Mouse (Mus musculus) layer of hippocampus, postnatal 25 days (tissue): Measurements from ENCODE around the gene Ect2l. TPM values are rescaled to one million over a fixed set of nuclear protein-coding genes. Genes with fewer than 3 reads are reported as not detected.
"Not testable (repeated sequence)": the region's sequence is repeated elsewhere in the genome, so short reads cannot be mapped to it uniquely, and the experiment has no call there.

Experiments
- DNase-seq, 2 experiments: peaks; one replicate each; pipeline ENCODE4 v3.0.0; 2022; ENCODE audit warnings: mixed read lengths in 2 of 2, low spot score in 1 of 2; ENCODE audit errors: extremely low spot score in 1 of 2
- total RNA-seq, 2 experiments: library from RNA; stranded (reverse); gene quantifications; 2 replicates each; pipeline ENCODE4 v1.2.3; 2021

Gene Ect2l
- total RNA-seq, 2 experiments from 2014 or later, result 0.25 to 0.28 TPM

DNA sequence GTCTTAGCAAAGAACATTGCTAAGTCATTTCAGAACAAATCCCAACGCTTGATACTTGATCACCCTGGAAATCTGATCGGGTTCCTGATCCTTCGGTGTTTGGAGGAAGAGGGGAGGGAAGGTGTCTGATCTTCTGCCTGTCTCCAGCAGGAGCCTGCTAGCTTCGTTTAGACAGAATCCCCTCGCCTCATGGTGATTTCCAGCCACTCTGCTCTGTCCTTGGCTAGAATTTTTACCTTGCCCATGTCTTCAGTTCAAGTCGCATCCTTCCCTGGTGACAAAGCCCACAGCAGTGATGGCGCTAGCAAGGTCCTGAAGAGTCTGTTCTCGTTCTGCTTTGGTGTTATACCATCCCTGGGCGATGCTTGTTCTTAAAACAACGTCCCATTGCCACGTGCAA is 16.5 kb downstream of the Ect2l start:
- no peak for DNase-seq

DNA sequence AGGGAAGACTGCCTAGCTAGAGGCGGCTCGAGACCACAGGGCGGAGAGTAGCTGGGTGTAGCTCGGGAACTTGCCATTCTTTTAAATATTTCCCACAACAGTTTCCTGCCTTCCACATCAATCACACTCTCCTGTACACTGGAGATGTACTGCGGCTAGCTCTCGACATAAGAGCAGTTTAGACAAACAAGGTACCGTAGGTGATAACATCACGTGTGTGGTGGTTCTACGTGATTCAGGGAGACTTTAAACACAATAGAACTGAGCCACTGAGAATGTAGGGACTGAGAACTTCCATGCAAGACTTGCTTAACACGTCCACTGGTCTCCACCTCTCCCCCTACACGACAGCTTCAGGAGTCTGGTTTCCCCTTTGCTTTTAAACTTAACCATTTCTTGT is 17.5 kb downstream of the Ect2l start:
- DNase-seq, result no peak

DNA sequence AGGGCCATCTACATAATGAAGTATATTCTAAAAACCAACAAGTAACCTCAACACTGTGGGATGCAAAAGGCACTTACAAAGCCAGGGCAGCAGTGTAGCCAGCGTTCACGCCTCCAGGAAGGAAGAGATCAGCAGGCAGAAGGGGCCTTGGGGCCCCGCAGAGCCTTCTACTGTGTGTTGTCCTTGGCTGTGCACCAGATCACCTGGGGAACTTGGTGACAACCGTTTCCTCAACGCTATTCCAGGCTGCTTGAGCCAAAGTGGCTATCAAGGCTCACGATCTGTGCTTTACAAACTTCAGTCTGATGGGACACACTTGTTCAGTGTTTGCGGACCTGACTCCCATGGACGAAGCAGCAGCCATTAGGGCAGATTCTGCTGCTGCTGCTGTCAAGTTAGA is 19.0 kb downstream of the Ect2l start:
- DNase-seq, result no peak

DNA sequence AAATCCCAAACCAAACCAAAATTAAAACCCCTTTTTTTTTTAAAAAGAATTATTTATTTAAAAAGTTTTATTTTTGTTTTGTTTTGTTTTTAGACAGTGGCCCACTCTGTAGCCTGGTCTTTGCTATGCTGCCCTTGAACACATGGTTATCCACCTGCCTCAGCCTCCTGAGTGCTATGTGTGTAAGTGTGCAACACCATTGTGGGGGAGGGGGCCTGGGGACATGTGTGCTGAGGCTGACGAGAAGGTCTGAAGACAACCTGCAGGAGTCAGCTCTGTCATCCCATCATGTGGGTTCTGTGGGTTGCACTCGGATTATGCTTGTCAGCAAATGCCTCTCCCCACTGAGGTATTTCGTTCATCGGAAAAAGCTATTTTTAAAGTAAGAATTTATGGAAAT is 21.2 kb downstream of the Ect2l start:
- DNase-seq, result no peak

DNA sequence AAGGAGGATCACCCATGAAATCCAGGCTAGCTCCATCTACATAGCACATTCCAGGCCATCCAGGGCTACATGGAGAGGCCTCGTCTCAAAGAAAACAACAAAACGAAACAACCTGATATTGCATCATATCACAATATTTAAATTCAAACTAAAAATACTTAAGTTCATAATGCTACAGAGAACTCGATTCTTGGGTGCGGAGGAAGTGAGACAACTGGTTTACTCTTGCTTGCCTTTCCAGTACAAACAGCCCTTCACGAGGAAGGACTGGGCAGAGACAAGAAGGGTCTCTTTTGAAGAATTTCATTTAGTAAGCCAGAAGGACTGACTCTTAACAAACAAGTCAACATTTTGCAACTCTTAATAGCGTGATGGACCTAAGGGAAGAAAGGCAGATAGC is 22.1 kb downstream of the Ect2l start:
- DNase-seq, result no peak

DNA sequence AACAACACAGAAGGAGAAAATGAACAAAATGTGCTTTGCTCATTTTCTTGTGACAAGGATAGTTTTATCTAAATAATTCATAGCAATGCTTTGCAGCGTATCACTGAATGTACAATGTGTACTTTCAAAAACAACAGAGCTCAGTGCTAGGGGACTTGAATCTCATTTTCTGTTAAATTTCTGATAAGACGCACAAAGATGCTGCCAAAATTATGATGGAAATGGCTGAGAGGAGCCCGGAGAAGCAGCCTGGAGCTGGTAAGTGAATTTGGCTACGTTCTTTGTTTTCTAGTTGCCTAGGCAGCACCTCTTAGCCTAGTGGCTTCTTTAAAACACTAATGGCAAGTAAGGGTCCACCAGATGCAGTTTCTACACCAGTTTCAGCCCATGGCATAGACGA is 28.4 kb downstream of the Ect2l start:
- DNase-seq, result no peak

DNA sequence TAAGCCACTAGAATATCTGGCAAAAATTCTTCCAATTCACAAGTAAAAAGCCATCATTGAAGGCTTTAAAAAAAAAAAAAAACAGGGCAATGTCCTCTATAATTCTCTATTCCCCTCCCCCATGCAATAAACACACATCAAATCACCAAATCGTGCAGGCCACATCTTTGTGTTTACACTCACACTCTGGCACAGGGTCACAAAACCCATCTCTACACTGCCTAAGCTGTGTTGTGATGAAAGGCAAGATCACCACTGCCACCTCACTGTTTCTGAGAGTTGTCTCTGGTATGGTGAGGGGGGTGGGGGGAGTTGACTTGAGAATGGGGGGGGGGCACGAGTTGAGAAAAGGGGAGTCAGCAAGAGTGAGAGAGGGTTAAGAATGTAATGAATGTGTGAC is 33.4 kb downstream of the Ect2l start:
- no peak for DNase-seq

DNA sequence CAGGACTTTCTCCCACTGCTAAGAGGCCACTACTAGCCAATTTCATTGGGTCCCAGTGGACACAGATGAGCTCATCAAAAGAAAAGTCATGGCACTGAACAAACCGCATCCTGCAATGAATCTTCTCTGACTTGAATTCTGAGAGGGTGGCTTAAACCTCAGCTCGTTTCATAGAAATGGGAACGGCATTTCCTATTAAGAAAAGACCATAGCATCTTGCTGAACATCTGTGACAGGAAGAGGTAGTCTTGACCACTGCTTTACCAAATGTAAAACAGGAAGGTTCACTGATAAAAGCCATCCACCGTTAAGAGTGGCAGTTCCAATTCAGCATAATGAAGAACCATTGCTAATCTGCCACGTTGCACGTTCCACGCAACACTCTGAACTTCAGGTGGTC is 34.0 kb downstream of the Ect2l start:
- no peak for DNase-seq

DNA sequence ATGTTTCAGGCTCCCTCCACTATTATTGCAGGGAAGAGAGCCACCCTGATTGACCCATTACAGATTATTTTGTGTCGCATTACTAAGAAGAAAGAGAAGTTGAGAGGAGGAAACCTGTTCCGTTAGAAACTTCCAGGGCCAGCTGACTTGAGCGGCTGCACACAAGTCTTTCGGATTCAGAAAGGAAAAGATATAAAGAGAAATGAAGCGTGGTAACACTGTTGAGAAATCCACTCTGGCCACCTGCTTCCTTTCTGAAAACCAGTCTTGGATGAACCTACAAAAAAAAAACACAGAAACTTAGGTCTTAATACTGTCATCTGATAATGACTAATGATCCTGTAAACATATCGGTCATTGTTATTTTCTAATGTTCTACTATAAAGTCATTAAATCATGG is 35.6 kb downstream of the Ect2l start:
- DNase-seq, result no peak

DNA sequence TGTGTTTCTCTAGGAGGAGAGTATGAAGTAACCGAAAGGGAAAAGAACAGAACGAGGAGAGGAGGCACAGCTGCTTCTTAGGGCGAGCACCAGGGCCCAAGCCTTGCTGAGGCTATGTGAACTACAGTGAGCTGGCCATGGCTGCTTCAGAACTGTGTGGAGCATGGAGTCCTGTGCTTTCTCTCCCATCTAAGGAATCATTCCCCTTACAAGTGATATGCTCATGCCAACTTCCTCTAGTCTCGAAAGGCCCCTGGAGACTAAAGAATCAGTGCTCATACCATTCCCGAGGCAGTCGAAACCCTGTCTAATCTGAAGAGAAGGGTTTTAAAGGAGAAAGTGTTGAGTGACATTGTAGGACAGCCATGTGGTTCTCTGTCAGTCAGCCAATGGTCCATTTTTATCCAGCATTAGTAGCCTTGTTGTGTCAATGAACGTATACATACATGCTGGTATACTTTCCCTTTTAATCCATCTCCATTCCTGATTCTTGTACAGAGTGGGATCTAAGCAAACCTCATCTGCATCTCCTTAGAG is 48.2 kb downstream of the Ect2l start:
- no peak for DNase-seq

DNA sequence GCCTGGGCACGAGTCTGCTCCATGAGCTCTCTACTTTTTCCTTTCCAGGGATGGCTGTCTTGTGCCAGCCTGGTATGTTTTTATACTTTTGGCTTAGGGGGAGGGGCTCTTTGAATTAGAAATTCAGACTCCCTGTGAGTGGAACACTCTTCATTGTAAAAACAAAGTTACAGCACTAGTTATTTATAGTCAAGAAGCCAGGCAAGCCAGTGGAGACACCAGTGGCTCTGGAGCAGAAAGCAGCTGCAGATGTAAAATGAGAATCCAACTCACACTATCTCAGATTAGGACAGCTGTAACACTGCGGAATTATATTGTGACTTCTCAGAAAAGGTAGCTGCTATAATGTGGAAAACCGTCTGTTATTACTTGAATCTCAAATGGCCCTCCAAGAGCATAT is 63.5 kb downstream of the Ect2l start:
- DNase-seq, result no peak

DNA sequence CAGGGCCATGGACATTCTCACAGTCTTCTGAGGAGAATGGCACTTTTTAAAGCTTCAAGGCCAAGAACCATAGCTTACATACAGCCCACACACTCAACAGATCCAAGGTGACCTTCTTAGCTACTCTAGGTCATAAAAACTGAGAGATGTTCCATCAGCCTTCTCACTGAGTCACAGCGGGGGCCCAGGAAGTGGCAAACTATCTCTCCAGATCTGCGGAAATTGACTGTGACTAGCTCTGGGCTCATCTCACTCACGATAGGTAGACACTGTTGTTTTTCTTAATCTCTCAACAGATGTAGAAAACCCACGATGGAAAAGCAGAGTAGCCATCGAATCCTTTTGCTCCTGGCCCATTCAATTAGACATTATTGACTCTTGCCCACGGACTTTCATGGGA is 68.5 kb downstream of the Ect2l start:
- no peak for DNase-seq

DNA sequence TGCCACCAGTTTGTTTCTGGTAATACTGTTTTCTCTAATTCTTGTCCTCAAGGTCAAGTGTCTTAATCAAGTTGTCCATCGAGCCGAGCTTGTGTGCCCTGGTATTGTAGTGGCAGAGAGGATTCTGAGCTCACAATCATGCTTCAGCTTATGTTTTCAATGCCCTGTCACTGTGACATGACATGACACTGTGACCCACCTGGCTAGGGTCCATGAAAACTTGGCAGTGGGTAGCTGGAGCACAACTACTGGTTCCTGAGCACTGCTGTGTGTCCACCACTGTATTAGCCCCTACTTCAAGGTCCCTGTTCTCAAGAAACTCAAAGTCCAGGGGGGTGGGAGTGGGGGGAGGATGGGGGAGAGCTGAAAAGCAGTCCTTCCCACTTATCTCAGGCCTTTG is 69.3 kb downstream of the Ect2l start:
- no peak for DNase-seq

DNA sequence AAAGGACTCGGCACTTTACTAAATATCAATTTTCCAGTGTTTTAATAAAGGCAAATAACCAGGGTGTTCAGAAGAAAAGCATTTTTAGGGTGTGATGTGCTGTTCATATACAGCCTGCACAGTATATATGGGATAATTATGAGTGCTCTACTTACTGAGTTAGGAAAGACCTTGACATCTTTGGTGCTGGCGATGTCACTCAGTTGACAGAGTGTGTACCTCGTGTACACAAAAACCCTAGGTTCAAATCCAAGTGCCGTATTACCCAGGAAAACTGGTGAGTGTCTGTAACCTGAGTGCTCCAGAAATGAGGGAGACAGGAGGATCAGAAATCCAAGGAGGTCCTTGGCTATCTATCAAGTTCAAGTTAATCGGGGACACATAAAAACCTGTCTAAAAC is 71.1 kb downstream of the Ect2l start:
- DNase-seq, result no peak

DNA sequence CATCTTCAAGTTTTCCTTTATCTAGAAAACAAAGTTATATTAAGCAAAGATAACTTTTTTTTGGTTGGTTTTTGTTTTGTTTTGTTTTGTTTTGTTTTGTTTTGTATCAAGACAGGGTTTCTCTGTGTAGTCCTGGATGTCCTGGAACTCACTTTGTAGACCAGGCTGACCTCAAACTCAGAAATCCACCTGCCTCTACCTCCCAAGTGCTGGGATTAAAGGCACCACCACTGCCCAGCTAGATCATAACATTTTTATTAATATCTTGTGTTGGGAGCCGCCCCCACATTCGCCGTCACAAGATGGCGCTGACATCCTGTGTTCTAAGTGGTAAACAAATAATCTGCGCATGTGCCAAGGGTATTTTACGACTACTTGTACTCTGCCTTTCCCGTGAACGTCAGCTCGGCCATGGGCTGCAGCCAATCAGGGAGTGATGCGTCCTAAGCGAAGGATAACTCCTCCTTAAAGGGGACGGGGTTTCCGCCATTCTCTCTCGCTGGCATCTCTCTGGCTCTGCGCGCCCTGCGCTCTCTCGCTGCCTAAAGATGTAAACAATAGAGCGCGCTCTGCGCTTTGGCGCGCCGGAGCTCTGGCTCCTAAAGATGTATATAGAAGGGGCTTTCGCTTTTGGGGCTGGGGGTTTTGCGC is 71.7 kb downstream of the Ect2l start:
- not testable (repeated sequence) for DNase-seq

DNA sequence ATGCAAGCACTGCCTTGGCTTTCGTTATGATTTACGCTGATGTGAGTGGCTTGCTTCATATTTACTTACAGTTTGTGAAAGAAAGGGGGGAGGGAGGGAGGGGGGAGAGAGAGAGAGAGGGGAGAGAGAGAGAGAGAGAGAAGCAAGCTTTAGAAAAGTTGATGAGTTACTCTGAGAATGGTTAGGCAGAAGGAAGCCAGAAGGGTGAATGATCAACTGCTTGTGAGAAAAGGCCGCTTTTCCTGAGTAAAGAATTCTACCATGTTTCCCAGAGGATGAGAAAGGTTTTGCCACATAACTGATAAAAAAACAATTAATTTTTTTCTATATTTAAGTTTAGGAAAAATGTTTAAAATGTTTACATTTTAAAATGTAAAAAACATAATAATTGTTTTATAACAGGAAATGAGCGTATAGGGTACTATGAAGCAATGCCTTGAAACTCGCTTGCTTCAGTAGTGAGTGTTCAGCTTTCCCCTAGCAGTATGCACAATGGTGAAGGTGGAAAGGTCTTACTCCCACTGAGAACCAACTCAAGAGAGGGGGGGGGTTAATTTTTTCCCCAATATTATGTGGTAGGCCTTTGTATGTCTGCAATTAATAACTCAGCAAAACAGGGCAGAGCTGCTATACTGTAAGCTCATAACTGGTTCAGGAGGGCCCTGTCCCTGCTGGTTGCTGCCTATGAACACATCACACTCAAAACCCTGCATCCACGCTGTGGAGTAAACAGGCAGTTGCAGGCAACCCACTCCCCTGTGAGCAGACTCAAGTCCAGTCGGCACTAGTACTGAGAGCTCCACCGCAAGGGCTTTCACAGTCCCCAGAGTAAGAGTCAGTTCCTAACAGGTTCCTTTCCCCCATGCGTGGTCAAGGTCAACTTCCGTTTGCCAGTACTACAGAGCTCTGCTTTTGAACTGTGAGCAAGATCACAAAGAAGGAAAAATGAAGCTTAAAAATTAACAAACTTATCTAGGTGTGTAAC is 78.7 kb downstream of the Ect2l start:
- DNase-seq, result no peak

DNA sequence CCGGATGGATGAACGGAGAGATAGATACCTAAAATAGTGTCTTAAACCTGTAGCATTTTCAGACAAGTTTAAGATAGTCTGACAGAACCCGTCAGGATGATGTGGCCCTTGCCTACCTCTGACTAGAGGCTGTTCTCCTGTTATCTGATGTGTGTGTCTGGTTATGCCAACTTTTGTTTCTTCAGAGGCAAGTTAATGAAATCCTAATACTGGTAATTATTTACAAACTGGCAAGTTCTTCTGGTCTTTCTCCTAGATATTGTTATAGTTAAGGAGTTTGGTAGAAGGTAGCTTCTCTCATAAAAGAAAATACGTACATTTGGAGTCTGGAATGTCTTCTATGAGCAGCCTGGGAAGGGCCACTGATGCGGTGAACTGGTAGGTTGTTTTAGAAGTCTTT is 80.4 kb downstream of the Ect2l start:
- DNase-seq, result no peak

DNA sequence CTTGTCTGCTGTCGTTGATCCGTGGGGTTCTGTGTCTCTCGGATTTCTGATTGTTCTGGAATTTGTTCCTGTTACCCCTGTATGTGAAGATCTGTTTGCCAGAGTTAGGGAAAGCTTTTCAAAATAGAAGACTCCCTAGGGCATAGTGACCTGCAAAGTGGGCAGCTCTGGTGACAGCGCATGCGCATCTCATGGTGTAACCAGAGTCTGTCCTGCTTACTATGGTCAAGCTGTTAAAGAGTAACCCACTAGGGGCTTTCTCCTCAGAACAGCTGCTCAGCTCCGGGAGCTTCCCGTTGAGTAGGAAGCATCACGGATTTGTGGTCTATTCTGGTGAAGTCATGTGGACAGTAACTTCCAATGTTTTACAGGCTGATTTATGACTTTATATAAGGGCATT is 92.4 kb downstream of the Ect2l start:
- DNase-seq, result no peak

DNA sequence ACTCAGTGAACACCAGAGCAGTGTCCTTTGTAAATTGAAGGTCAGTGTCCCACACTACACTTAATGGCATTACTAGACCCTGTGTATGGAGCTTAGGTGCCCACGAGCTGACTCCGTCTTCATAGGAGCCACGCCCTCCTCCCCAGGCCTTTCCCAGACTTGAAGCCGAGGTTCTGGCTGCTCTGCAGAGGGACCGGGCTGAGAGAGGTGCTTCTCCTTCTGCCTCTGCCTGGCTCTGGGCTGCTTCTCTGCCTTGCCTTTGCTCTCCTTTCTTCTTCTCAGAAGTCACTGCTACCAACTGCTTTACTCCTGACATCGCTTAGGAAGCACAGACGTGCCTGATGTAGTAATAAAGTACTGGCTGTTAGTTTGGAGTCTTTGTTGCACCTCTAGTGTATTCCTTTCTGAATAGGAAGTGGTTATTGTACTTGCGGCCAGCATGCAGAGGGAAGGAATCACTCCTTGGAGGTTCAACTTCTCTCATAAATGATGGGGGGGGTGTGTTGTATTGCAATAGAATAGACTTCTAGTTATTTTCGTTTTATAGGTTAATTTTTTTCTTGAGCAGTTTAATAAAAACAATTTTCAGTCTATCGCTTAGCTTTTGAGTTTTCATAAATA is 97.1 kb downstream of the Ect2l start:
- no peak for DNase-seq

DNA sequence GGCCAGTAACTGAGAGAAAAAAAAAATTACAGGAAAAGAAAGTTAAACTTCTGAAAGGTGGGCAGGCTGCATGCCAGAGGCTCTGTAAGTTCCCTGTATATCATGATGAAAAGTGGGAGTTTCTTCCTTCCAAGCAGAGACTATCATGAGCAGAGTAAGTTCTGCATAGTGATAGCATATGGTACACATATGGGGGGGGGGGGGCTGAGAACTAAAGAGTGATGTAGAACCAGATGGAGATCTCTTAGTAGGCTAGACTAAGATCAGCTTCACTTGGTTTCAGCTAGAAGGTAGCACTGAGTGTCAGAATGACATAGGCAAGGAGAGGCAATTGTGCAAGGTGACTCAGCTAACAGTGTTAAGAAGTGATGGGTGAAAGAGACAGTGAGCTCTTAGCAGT is 99.8 kb downstream of the Ect2l start:
- DNase-seq, result no peak

DNA sequence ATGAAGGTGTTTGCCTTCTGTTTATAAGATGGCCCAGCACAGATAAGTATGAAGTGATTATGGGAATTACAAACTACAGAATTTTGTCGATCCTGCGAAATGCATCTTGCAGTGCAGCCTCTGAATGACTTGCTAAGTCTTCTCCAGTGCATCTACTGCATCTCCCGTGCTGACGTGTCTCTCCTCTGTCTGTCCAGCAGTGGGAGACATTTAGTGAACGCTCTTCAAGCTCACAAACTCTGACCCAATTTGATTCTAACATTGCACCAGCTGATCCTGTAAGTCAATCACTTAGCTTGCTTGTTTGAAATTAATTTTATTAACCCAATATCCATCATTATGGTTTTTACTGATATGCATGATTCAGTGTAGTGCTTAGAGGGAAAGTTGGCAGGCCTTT is 103.2 kb downstream of the Ect2l start:
- no peak for DNase-seq
